Mouse (Mus musculus) erythroblast, embryonic 14.5 days (primary cell): Measurements from ENCODE around the gene Cyb5d2.

ENCODE experiments used
- GATA1 ChIP-seq: IDR thresholded peaks from 2 replicates; pipeline ENCODE4 v1.6.1; 2012; ENCODE audit warnings: low read length, inconsistent platforms, mixed read lengths
- TAL1 ChIP-seq: IDR thresholded peaks from 3 replicates; pipeline ENCODE4 v1.6.1; 2012; ENCODE audit warnings: low read length, inconsistent platforms, mixed read lengths

- no peak for TF ChIP-seq GATA1
- TF ChIP-seq TAL1 = no peak
Observed at GRCm38 (mm10) chr11:72782103-72782502, 13.8 kb downstream of the Cyb5d2 start.
